Mouse (Mus musculus) megakaryocyte-erythroid progenitor cell, adult 5-6 weeks (primary cell): ENCODE measurements at regions not wholly inside any gene's neighbourhood (a gene's known extent, or its start where the extent isn't known, plus 50 kb on each side); places are given as distances from the start of the nearest gene placed in this dataset.

ENCODE experiments used
- ATAC-seq: replicated peaks from 2 replicates; pipeline ENCODE4 v1.8.0; 2016; ENCODE audit warnings: mild to moderate bottlenecking, inconsistent platforms; ENCODE audit not compliant: severe bottlenecking, poor library complexity, low FRiP score, low TSS enrichment

GRCm38 (mm10) chr10:9569277-9569676 is 105.7 kb downstream of the Samd5 start:
- ATAC-seq, result no peak

- ATAC-seq, result no peak
Observed at GRCm38 (mm10) chr10:9557517-9558065, 117.4 kb downstream of the Samd5 start.

- ATAC-seq, result no peak
Observed at GRCm38 (mm10) chr10:9557092-9557491, 117.9 kb downstream of the Samd5 start.

- no peak for ATAC-seq
Observed at GRCm38 (mm10) chr10:9553946-9554345, 121.1 kb downstream of the Samd5 start.

GRCm38 (mm10) chr10:9549913-9550709 is 124.9 kb downstream of the Samd5 start:
- ATAC-seq, result no peak

GRCm38 (mm10) chr10:9545807-9546206 is 129.2 kb downstream of the Samd5 start:
- no peak for ATAC-seq

- ATAC-seq, result no peak
Observed at GRCm38 (mm10) chr10:9544041-9544786, 130.8 kb downstream of the Samd5 start.

- no peak for ATAC-seq
Observed at GRCm38 (mm10) chr10:9541579-9541978, 133.4 kb downstream of the Samd5 start.

- no peak for ATAC-seq
Observed at GRCm38 (mm10) chr10:9537686-9538085, 137.3 kb downstream of the Samd5 start.

- ATAC-seq, result no peak
Observed at GRCm38 (mm10) chr10:9534552-9534951, 140.5 kb downstream of the Samd5 start.

- no peak for ATAC-seq
Observed at GRCm38 (mm10) chr10:9533283-9533682, 141.7 kb downstream of the Samd5 start.

- ATAC-seq, result no peak
Observed at GRCm38 (mm10) chr10:9531931-9532330, 143.1 kb downstream of the Samd5 start.

- no peak for ATAC-seq
Observed at GRCm38 (mm10) chr10:9529408-9529807, 145.6 kb downstream of the Samd5 start.

GRCm38 (mm10) chr10:9528066-9528465 is 146.9 kb downstream of the Samd5 start:
- ATAC-seq, result no peak

GRCm38 (mm10) chr10:9509764-9510390 is 165.1 kb downstream of the Samd5 start:
- no peak for ATAC-seq

- ATAC-seq, result no peak
Observed at GRCm38 (mm10) chr10:9509092-9509671, 165.8 kb downstream of the Samd5 start.

GRCm38 (mm10) chr10:9503569-9504493 is 171.2 kb downstream of the Samd5 start:
- no peak for ATAC-seq

- no peak for ATAC-seq
Observed at GRCm38 (mm10) chr10:9498550-9498949, 176.5 kb downstream of the Samd5 start.

- no peak for ATAC-seq
Observed at GRCm38 (mm10) chr10:9497021-9497420, 178.0 kb downstream of the Samd5 start.
